Mouse (Mus musculus) thymus, adult 2 months (tissue): ENCODE results near the gene Aktip. TPM values are rescaled to one million over a fixed set of nuclear protein-coding genes. Genes with fewer than 3 reads are reported as not detected.
A peak's percentile ranks its signal among the peaks of the same experiment; 100 is the strongest.

Source experiments
- DNase-seq: peaks from one replicate; pipeline ENCODE4 v3.0.0; 2021
- H3K27ac ChIP-seq: fragments of 200-500 bp; 2 replicates; pipeline ENCODE4 v1.5.1; 2012; ENCODE audit warnings: low read length, control low read depth; ENCODE audit not compliant: control insufficient read depth, insufficient read depth
- H3K27me3 ChIP-seq: fragments of 200-500 bp; 2 replicates; pipeline ENCODE4 v1.6.1; 2012; ENCODE audit warnings: mild to moderate bottlenecking, low read length, moderate library complexity, mixed read lengths; ENCODE audit not compliant: control insufficient read depth, insufficient read depth
- H3K36me3 ChIP-seq: fragments of 200-500 bp; 2 replicates; pipeline ENCODE4 v1.6.1; 2012; ENCODE audit warnings: mild to moderate bottlenecking, low read length, moderate library complexity; ENCODE audit not compliant: control insufficient read depth, insufficient read depth
- H3K4me1 ChIP-seq: fragments of 200-500 bp; replicated peaks from 2 replicates; pipeline ENCODE4 v1.6.1; 2012; ENCODE audit warnings: low read length; ENCODE audit not compliant: control insufficient read depth, insufficient read depth
- H3K4me3 ChIP-seq: fragments of 200-500 bp; 2 replicates; pipeline ENCODE4 v1.5.1; 2012; ENCODE audit warnings: mild to moderate bottlenecking, low read length, control low read depth, moderate library complexity; ENCODE audit not compliant: control insufficient read depth, insufficient read depth
- CTCF ChIP-seq: fragments of 200-500 bp; IDR thresholded peaks from 2 replicates; pipeline ENCODE4 v1.5.1; 2012; ENCODE audit warnings: mild to moderate bottlenecking, control low read depth, low read length, moderate library complexity, borderline replicate concordance; ENCODE audit not compliant: control insufficient read depth, poor library complexity, insufficient read depth; ENCODE audit errors: extremely low read depth
- POLR2A ChIP-seq: fragments of 200-500 bp; IDR thresholded peaks from 2 replicates; pipeline ENCODE4 v1.6.1; 2012; ENCODE audit warnings: mild to moderate bottlenecking, low read length, control low read depth, moderate library complexity; ENCODE audit not compliant: control insufficient read depth, poor library complexity, insufficient read depth; ENCODE audit errors: extremely low read depth
- WGBS: fragments of 180-500 bp; shearing (Covaris S2); methylation state at CpG from one replicate; pipeline ENCODE4 v1.1.7; 2018; 5-methylcytosine and 5-hydroxymethylcytosine counted together
- polyA plus RNA-seq: library from polyadenylated mRNA; depleted of rRNA; stranded (reverse); fragments of >200 nt; gene quantifications from 2 replicates; pipeline ENCODE4 v1.2.3, GENCODE M21; 2012

Gene Aktip
- polyA plus RNA-seq, 1 experiment = 25.0 TPM

GRCm38 (mm10) chr8:91171605-91172004 lies 28.2 kb downstream of the Aktip start:
- Histone ChIP-seq H3K4me3 (no peak overlapping the region), H3K27ac (no peak overlapping the region), H3K36me3 (no peaks in the 10 kb centered on the region), H3K4me1 (no peaks in the 10 kb centered on the region), H3K27me3 (no peaks in the 10 kb centered on the region; the same call in 1 of the 2 replicates)
- no peak for DNase-seq
- WGBS = 97% methylated on average over 13 of the region's 13 CpGs
- no peak for TF ChIP-seq CTCF

GRCm38 (mm10) chr8:91170914-91171313 lies 28.9 kb downstream of the Aktip start:
- 95% methylated on average over 14 of the region's 14 CpGs for WGBS
- DNase-seq = no peak
- Histone ChIP-seq H3K27ac (no peak overlapping the region), H3K4me1 (no peaks in the 10 kb centered on the region), H3K36me3 (no peaks in the 10 kb centered on the region), H3K4me3 (no peak overlapping the region), H3K27me3 (no peaks in the 10 kb centered on the region; the same call in 1 of the 2 replicates)
- TF ChIP-seq POLR2A (no peak), CTCF (no peak)

DNA sequence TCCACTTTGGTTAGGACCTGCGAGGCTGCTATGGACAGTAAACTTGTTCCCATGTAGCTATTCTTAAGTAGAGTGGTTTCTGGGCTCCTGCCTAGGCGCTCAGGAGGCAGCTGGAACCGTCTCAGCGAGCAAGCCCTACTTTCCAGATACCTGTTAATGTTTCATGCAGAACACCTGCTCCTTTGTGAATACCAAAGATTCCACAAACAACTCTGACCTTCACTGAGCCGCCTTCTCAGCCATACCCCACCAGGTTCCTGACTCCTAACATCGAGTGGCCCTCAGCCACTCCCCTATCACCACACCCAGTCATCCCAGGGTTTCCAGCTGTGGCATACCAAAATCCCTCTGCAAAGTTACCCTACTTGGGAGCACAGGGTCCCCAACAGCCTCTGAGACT lies 29.6 kb downstream of the Aktip start:
- H3K4me3 ChIP-seq = no peak overlapping the region
- no peak overlapping the region for H3K27ac ChIP-seq
- no peak for DNase-seq
- H3K4me1 ChIP-seq = no peaks in the 10 kb centered on the region
- H3K27me3 ChIP-seq = no peaks in the 10 kb centered on the region; the same call in 1 of the 2 replicates
- 90% methylated on average over 6 of the region's 6 CpGs for WGBS
- no peak for TF ChIP-seq POLR2A
- no peak for TF ChIP-seq CTCF
- H3K36me3 ChIP-seq = no peaks in the 10 kb centered on the region

- WGBS = 10% methylated on average over 15 of the region's 15 CpGs
- Histone ChIP-seq H3K4me1 (peaks cover 18% of the 10 kb centered on the region), H3K27ac (peak overlapping the region; percentile 81), H3K36me3 (no peaks in the 10 kb centered on the region), H3K4me3 (peak overlapping the region; percentile 3; the same call in 1 of the 2 replicates), H3K27me3 (no peaks in the 10 kb centered on the region)
- no peak for TF ChIP-seq CTCF
- 0 out of 2 replicates have a peak, but pooled peaks have one; percentile 11 for TF ChIP-seq POLR2A
- peak; percentile 50 for DNase-seq
Observed at GRCm38 (mm10) chr8:91159959-91160800, 39.6 kb downstream of the Aktip start.

DNA sequence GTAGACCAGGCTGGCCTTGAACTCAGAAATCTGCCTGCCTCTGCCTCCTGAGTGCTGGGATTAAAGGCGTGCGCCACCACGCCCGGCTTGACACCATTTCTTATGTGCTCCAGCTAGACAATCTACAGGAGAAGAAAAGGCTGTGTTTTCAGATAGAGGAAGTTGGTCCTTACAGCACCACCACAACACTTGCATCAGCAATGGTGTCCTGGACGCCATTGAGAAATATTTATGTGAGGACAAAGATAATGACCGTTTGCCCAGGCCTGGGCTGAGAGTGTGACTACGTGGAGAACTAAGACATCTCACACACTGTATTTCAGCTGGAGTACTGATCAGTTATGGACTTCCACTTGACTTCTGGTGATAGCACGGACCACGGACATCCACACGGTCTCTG lies 41.2 kb downstream of the Aktip start:
- WGBS = 96% methylated on average over 10 of the region's 10 CpGs
- H3K27me3 ChIP-seq = no peaks in the 10 kb centered on the region
- H3K36me3 ChIP-seq = no peaks in the 10 kb centered on the region
- DNase-seq = no peak
- TF ChIP-seq POLR2A (no peak), CTCF (no peak)
- H3K4me3 ChIP-seq = no peak overlapping the region
- H3K27ac ChIP-seq = no peak overlapping the region
- H3K4me1 ChIP-seq = peaks cover 18% of the 10 kb centered on the region

DNA sequence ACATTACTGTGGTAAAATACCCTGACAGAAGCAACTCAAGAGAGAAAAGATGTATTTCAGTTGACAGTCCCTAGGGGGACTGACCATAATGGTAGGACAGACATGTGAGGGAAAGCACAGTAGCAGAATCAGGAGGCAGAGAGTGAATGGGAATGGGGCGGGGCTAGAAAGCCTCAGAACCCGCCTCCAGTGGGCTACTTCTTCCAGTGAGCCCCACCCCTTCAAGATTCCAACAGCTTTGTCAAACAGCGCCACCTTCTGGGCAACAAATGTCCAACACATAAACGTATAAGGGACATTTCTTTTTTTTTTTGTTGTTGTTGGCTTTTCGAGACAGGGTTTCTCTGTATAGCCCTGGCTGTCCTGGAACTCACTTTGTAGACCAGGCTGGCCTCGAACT lies 45.2 kb downstream of the Aktip start:
- DNase-seq = no peak

DNA sequence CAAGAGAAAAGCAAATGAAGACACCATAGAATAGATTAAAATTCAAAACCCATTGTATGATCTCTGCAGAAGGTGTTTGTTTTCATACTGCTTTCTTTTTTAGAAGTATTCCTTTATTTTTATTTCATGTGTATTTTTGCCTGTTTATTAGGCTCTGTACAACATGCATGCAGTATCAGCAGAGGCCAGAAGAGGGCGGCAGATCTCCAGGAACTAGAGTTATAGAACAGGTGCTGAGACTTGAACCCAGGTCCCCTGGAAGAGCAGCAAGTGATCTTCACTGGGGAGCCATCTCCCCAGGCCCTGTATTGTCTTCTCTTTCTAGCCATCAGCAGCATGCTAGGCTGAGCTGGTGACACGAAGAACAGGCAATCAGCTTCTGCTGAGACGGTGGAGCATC lies 45.9 kb downstream of the Aktip start:
- Histone ChIP-seq H3K36me3 (no peaks in the 10 kb centered on the region), H3K4me1 (0 out of 2 replicates have a peak, but pooled peaks cover under 1% of the 10 kb centered on the region), H3K27me3 (no peaks in the 10 kb centered on the region), H3K27ac (no peak overlapping the region), H3K4me3 (no peak overlapping the region)
- WGBS = 83% methylated on average over 3 of the region's 3 CpGs
- no peak for DNase-seq
- TF ChIP-seq CTCF (no peak), POLR2A (no peak)

More for the DNA sequence above, 45.2 kb downstream of the Aktip start:
- no peaks in the 10 kb centered on the region for H3K27me3 ChIP-seq
- no peak for TF ChIP-seq POLR2A
- TF ChIP-seq CTCF = peak; percentile 31; the same call in 1 of the 2 replicates
- WGBS = 73% methylated on average over 6 of the region's 6 CpGs
- H3K27ac ChIP-seq = no peak overlapping the region
- no peaks in the 10 kb centered on the region for H3K36me3 ChIP-seq
- H3K4me1 ChIP-seq = peaks cover 7% of the 10 kb centered on the region
- no peak overlapping the region for H3K4me3 ChIP-seq
